Mouse (Mus musculus) frontal cortex, postnatal 10 days (tissue): ENCODE measurements around the gene Tbk1.

Source experiments
- DNase-seq, 2 experiments: peaks; one replicate each; pipeline ENCODE4 v3.0.0; 2022; ENCODE audit warnings: low spot score in 2 of 2, mixed read lengths in 1 of 2

The Tbk1 gene

GRCm38 (mm10) chr10:121497968-121498367 is 88.6 kb downstream of the Tbk1 start:
- no peak for DNase-seq

GRCm38 (mm10) chr10:121496616-121497015 is 90.0 kb downstream of the Tbk1 start:
- no peak for DNase-seq
